Mouse (Mus musculus) embryonic fibroblast, embryonic 13.5 days (primary cell): Measurements from ENCODE around the gene Ergic1.

Experiments
- CTCF ChIP-seq: IDR thresholded peaks from 2 replicates; pipeline ENCODE4 v1.5.1; 2011; ENCODE audit warnings: mild to moderate bottlenecking, control low read depth, low read length, moderate library complexity, borderline replicate concordance; ENCODE audit not compliant: insufficient read depth
- POLR2A ChIP-seq: IDR thresholded peaks from 2 replicates; pipeline ENCODE4 v1.6.1; 2011; ENCODE audit warnings: low read depth, mild to moderate bottlenecking, control low read depth, low read length, moderate library complexity

DNA sequence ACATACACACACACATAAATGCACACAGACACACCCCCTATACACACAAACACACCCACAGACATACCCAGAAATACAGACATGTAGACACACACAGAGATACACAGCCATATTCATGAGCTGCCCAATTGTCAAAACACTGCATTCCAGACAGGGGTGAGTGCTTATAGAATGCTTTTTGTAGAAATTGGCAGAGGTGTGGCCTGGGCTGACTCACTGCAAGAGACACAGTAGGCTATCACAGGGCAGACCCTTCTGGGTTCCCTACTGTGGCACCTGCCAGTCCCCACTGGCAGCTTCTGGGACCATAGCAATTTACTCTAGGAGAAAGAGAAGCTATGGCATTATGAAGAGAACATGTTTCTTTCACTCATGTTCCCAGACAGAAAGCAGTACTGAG lies 37.0 kb upstream of the Ergic1 start:
- TF ChIP-seq CTCF (no peak), POLR2A (no peak)
